Mouse (Mus musculus) limb, embryonic 14.5 days (tissue): ENCODE measurements around the gene G3bp2. TPM values are rescaled to one million over a fixed set of nuclear protein-coding genes. Genes with fewer than 3 reads are reported as not detected.

ENCODE experiments used
- ATAC-seq: fragments of 200-750 bp; cut with Nextera tagmentation; 2 replicates; pipeline ENCODE4 v1.8.0; 2017; ENCODE audit warnings: low read depth, moderate number of reproducible peaks, moderate TSS enrichment; ENCODE audit not compliant: low FRiP score
- DNase-seq: peaks from one replicate; pipeline ENCODE4 v3.0.0-alpha.2; 2015; ENCODE audit warnings: low spot score
- H3K27ac ChIP-seq: fragments of 300-500 bp; sonication (generic); replicated peaks from 2 replicates; pipeline ENCODE4 v1.5.1; 2014; ENCODE audit warnings: low read depth, mild to moderate bottlenecking, low read length, moderate library complexity, mixed read lengths
- H3K27me3 ChIP-seq: fragments of 300-500 bp; sonication (generic); 2 replicates; pipeline ENCODE4 v1.6.1; 2014; ENCODE audit warnings: low read length, mixed read lengths; ENCODE audit not compliant: control insufficient read depth, insufficient read depth
- H3K36me3 ChIP-seq: fragments of 300-500 bp; sonication (generic); 2 replicates; pipeline ENCODE4 v1.6.1; 2014; ENCODE audit warnings: mild to moderate bottlenecking, low read length, moderate library complexity, mixed read lengths; ENCODE audit not compliant: control insufficient read depth, insufficient read depth
- H3K4me1 ChIP-seq: fragments of 300-500 bp; sonication (generic); 2 replicates; pipeline ENCODE4 v1.6.1; 2014; ENCODE audit warnings: antibody characterized with exemption, low read length, mixed read lengths; ENCODE audit not compliant: control insufficient read depth, insufficient read depth
- H3K4me2 ChIP-seq: fragments of 300-500 bp; sonication (generic); replicated peaks from 2 replicates; pipeline ENCODE4 v1.6.1; 2014; ENCODE audit warnings: low read depth, mild to moderate bottlenecking, low read length, moderate library complexity; ENCODE audit not compliant: severe bottlenecking
- H3K4me3 ChIP-seq: fragments of 300-500 bp; sonication (generic); replicated peaks from 2 replicates; pipeline ENCODE4 v1.5.1; 2014; ENCODE audit warnings: low read length
- H3K9ac ChIP-seq: fragments of 300-500 bp; sonication (generic); 2 replicates; pipeline ENCODE4 v1.6.1; 2014; ENCODE audit warnings: mild to moderate bottlenecking, low read depth, low read length, moderate library complexity; ENCODE audit not compliant: severe bottlenecking
- H3K9me3 ChIP-seq: fragments of 300-500 bp; sonication (generic); 2 replicates; pipeline ENCODE4 v1.6.1; 2016; ENCODE audit warnings: low read length; ENCODE audit not compliant: control insufficient read depth
- POLR2A ChIP-seq: fragments of 200-500 bp; IDR thresholded peaks from 2 replicates; pipeline ENCODE4 v1.8.0; 2012; ENCODE audit warnings: inconsistent platforms, mild to moderate bottlenecking, moderate library complexity, borderline replicate concordance; ENCODE audit not compliant: insufficient read depth, insufficient read length; ENCODE audit errors: extremely low read depth
- WGBS: fragments of 180-500 bp; shearing (Covaris S2); extraction: QIAGEN DNeasy Blood & Tissue Kit; methylation state at CpG from one replicate; pipeline ENCODE4 v1.1.7; 2014; 5-methylcytosine and 5-hydroxymethylcytosine counted together
- polyA plus RNA-seq, 2 experiments: library from polyadenylated mRNA; depleted of rRNA in 1 of 2; stranded (reverse) in 1 of 2; unstranded in 1 of 2; fragments of >200 nt; fragmentation: Nextera tagmentation in 1 of 2; extraction: Ambion mirVana in 1 of 2; gene quantifications; 2 replicates each; pipeline versions ENCODE4 v1.2.1 to v1.2.3; 2012 to 2014

G3bp2 gene
- polyA plus RNA-seq, 2 experiments = 62.3 to 147 TPM

DNA sequence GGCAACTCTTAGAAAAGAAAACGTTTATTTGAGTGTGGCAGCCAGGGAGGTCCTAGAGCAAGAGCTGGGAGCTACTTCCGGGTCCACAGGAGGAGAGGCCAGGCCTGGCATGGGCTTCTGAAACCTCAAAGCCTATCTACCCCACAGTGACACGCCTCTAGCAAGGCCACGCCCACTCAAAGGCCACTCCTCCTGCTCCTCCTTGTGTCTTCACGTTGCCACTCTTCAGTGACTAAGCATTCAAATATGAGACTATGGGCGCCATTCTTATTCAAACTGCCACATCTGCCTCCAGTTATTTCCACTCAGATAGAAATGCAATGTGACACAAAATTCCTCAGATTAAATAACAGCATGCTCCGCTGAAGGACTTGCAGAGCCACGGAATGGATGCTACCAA is 45.1 kb upstream of the G3bp2 start:
- Histone ChIP-seq H3K4me1 (no peaks in the 10 kb centered on the region), H3K36me3 (peaks cover 10% of the 10 kb centered on the region), H3K4me2 (no peak overlapping the region), H3K27me3 (no peaks in the 10 kb centered on the region), H3K9ac (no peak overlapping the region), H3K27ac (no peak overlapping the region), H3K9me3 (no peaks in the 10 kb centered on the region), H3K4me3 (no peak overlapping the region)
- DNase-seq (peak; percentile 37), ATAC-seq (no peak)
- TF ChIP-seq POLR2A = no peak
- WGBS = 18% methylated on average over 8 of the region's 8 CpGs

DNA sequence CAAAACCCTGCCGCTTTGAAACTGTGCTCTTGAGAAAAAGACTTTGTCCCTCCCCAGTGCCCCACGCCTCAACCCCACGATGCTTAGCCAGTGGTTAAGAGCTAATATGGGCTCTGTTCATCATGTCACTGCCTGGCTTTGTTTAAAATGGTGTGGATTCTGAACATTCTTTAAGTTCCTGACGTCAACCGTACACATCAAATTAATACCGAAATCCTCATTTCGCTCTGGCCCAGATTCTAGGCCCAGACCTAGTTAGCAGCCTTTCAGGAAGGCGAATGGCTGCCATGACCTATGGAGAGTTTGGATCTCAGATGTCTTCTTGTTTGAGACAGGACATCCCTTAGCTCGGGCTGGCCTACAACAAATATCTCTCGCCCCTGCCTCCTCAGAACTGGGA is 44.2 kb upstream of the G3bp2 start:
- no peak for DNase-seq
- ATAC-seq = no peak
- H3K4me3 ChIP-seq = no peak overlapping the region
- no peak overlapping the region for H3K9ac ChIP-seq
- no peaks in the 10 kb centered on the region for H3K4me1 ChIP-seq
- no peaks in the 10 kb centered on the region for H3K9me3 ChIP-seq
- no peak overlapping the region for H3K4me2 ChIP-seq
- 83% methylated on average over 10 of the region's 10 CpGs for WGBS
- no peak for TF ChIP-seq POLR2A
- H3K27ac ChIP-seq = no peak overlapping the region
- H3K27me3 ChIP-seq = no peaks in the 10 kb centered on the region
- H3K36me3 ChIP-seq = peaks cover 9% of the 10 kb centered on the region

DNA sequence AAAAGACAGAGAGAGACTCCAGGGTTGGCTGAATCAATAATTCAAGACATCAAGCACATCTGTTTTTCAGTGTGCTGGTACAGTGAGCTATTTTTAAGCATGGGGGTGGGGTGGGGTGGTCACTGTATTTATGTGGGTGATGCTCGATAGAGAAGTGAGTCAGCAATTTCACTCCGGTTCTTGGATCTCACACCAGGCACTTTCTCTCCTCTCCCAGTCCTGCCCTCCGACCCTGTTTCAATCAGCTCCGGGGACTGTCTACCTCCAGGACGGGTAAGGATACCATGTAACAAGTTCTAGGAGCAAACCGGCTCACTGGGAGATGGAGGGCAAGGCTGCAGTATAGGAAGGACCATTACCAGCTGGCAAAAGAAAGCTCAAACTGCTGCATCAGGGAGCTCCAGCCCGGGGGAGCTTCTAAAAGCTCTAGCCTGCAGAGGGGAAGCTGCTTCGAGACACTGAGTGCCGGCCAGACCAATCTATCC is 43.7 kb upstream of the G3bp2 start:
- 65% methylated on average over 9 of the region's 9 CpGs for WGBS
- Histone ChIP-seq H3K9me3 (no peaks in the 10 kb centered on the region), H3K27me3 (no peaks in the 10 kb centered on the region), H3K27ac (no peak overlapping the region), H3K4me2 (no peak overlapping the region), H3K9ac (no peak overlapping the region), H3K4me3 (no peak overlapping the region), H3K36me3 (peaks cover 7% of the 10 kb centered on the region), H3K4me1 (no peaks in the 10 kb centered on the region)
- no peak for TF ChIP-seq POLR2A
- ATAC-seq (no peak), DNase-seq (no peak)

DNA sequence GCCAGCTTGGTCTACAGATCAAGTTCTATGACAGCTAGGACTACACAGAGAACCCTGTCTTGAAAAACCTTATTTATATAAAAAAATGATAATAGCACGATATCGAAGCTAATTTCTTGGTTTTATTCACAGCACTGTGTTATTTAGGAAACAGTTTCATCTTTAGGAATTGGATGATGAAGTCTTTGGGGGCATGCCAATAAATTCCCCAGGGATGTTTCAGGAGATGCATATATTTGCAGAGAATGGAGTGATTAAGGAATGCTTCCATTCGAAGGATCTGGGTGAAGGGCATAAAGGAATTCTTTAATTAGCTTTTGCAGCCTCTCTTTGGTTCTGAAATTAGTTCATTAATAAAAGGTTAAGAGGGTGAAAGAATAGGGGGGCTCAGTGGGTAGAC is 41.9 kb upstream of the G3bp2 start:
- Histone ChIP-seq H3K9me3 (no peaks in the 10 kb centered on the region), H3K4me2 (no peak overlapping the region), H3K36me3 (no peaks in the 10 kb centered on the region), H3K4me3 (no peak overlapping the region), H3K27me3 (no peaks in the 10 kb centered on the region), H3K9ac (no peak overlapping the region), H3K27ac (no peak overlapping the region), H3K4me1 (no peaks in the 10 kb centered on the region)
- WGBS = 95% methylated on average over 3 of the region's 3 CpGs
- no peak for TF ChIP-seq POLR2A
- DNase-seq = no peak
- no peak for ATAC-seq

DNA sequence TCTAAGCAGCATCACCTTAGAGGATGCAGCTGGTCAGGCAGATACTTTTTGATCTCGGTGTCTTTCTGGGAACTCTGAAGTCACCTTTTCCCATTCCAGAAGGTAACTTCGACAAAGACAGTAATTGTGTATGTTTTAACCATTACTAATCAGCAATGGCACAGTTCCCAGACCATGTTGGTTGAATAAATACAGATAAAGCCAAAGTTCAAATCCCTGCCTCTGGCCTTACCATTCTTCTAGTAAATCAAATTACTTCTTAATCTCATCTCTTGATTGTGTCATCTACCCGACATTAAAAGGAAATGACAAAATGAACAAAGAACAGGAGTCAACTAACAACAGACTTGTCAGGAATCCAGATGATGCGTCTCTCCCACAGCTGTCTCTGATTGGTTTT is 38.1 kb upstream of the G3bp2 start:
- DNase-seq = no peak
- Histone ChIP-seq H3K4me3 (no peak overlapping the region), H3K36me3 (no peaks in the 10 kb centered on the region), H3K4me2 (no peak overlapping the region), H3K27me3 (no peaks in the 10 kb centered on the region), H3K9me3 (no peaks in the 10 kb centered on the region), H3K4me1 (no peaks in the 10 kb centered on the region), H3K27ac (no peak overlapping the region), H3K9ac (no peak overlapping the region)
- no peak for TF ChIP-seq POLR2A
- no peak for ATAC-seq
- WGBS = 91% methylated on average over 4 of the region's 4 CpGs
